In the genomic region with DNA sequence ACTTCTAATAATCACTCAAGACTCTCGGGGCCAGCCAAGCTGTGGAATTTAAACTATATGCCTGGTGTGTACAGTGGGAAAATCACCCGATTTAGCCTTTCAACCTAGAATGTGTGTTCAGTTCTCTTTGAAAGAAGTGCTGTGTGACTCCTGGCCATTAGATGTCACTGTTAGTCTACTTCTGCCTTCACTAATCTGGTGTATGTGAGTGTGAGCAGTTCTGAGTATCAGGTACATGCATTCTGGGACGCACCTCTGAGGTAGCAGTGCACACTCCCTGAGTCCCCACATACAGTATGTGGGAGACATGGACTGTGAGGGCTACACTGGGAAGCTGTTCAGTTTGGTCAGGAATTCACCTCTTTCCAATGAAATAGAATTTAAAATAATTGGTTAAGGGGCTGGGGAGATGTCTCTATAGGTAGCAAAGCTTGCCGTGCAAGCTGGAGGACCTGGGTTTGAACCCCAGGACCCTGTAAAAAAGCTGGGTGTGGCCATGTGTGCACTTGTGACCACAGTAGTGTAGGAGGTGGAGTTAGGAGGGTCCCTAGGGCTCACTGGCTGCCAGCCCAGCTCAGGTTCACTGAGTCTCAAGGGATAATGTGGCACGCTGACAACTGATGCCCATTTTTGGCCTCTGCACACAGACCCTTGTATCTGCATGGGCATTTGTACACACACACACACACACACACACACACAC, we compare ENCODE assay signal across 8 mouse cellular contexts. TPM values are rescaled to one million over a fixed set of nuclear protein-coding genes. Genes with fewer than 3 reads are reported as not detected.
DNase-seq lines count a peak whose midpoint lies in the region; ATAC-seq lines count a peak whose summit lies in the region.

No protein-coding gene starts in this region.

- no peak overlapping the region for H3K9ac ChIP-seq in kidney, embryonic 15.5 days

- no peak overlapping the region for H3K4me3 ChIP-seq in kidney, embryonic 15.5 days (replicated peaks)

- no peak overlapping the region for H3K27ac ChIP-seq in kidney, embryonic 15.5 days

- no peaks in the 10 kb centered on the region for H3K36me3 ChIP-seq in kidney, embryonic 15.5 days

- no peak overlapping the region for H3K4me2 ChIP-seq in kidney, embryonic 15.5 days

- peaks cover 10% of the 10 kb centered on the region for H3K4me1 ChIP-seq in kidney, embryonic 15.5 days

- ATAC-seq in kidney, embryonic 15.5 days (replicated peaks; ENCODE audit: low FRiP score), result 0 out of 2 replicates have a peak, but pooled peaks have one; percentile 50

- no peaks in the 10 kb centered on the region; the same call in 1 of the 2 replicates for H3K27me3 ChIP-seq in kidney, embryonic 15.5 days

- peak; percentile 55 for DNase-seq in layer of hippocampus, adult 9-10 months (ENCODE audit: low spot score)
- DNase-seq in layer of hippocampus, postnatal 25 days (ENCODE audit: extremely low spot score in 1 of 2, low spot score in 1 of 2), result no peak
- peak; percentile 41 for DNase-seq in Muller cell, postnatal 12 days (ENCODE audit: inconsistent ontology term)
- peak; percentile 57 for DNase-seq in embryo, embryonic 10 days (ENCODE audit: low spot score)
- DNase-seq in mesoderm, embryonic 11.5 days (ENCODE audit: low read depth, low spot score), result peak; percentile 29
- DNase-seq in thymus, postnatal 25 days, result no peak
- no peak for DNase-seq in ovary, adult 18-20 months (ENCODE audit: low spot score)

- H3K9me3 ChIP-seq in kidney, embryonic 15.5 days (replicated peaks), result no peaks in the 10 kb centered on the region

- WGBS in kidney, embryonic 15.5 days, result 53% methylated on average over 5 of the region's 5 CpGs

RNA-seq across cellular contexts. Expression of a gene that starts 51.0 kb away (rescaled TPM):
- 10 to 100 TPM in 1 of 2 experiments, 1 to 10 TPM in 1; 9.2 to 10.1 TPM for total RNA-seq in layer of hippocampus, postnatal 25 days (2021)
- polyA plus RNA-seq in kidney, embryonic 15.5 days (2015; fragmentation: Nextera tagmentation; extraction: Ambion mirVana), result 19.7 and 22.1 TPM in 2 replicates

RNA-seq across cellular contexts. Expression of a gene that starts 51.1 kb away (rescaled TPM):
- 100 to 1,000 TPM; 387 to 439 TPM for total RNA-seq in layer of hippocampus, postnatal 25 days (2021)
- 696 and 764 TPM in 2 replicates for polyA plus RNA-seq in kidney, embryonic 15.5 days (2015; fragmentation: Nextera tagmentation; extraction: Ambion mirVana)

Comparison
In these comparisons a context has a peak if more than half of its experiments do, and no peak if none do; other contexts are left out.
1. DNase-seq: peak in layer of hippocampus, adult 9-10 months (single experiment), Muller cell, postnatal 12 days (single experiment), embryo, embryonic 10 days (single experiment) and mesoderm, embryonic 11.5 days (single experiment); none in layer of hippocampus, postnatal 25 days (0 of 2), thymus, postnatal 25 days (single experiment) and ovary, adult 18-20 months (single experiment).